Comparison of ENCODE assay signal across 8 mouse cellular contexts in the genomic region with DNA sequence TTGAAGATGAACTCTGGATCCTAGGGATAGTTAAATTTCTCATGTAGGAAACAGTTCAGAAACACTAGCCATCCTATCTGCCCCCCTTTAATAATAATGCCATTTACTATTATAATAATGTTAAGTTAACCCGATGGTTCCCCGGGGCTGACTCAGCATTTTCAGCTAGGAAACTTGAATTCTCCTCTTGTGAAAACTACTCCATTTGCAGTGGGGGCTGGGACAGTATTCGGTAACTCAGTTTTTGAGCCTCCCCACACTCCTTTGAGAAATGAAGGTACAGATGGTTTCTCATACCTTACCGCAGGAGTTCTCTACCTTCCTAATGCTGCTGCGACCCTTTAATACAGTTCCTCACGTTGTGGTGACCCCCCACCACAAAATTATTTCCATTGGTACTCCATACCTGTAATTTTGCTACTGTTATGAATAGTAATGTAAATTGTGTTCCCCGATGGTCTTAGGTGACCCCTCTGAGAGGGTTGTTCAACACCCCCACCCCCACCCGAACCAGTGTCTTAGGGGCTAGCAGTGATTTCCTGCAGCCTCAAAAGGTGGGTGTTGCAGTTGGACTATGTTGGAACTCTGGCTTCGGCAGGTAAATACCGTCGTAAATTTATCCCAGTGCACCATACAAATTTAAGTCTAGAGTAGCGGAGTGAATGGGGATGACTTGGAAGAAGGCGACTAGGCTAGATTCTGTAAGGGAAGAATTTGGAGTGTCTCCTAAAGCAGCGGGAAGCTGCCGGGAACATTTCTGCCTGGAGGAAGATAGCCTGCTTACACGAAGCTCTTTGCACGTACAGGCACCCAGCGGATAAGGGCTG. TPM values are rescaled to one million over a fixed set of nuclear protein-coding genes. Genes with fewer than 3 reads are reported as not detected.
DNase-seq lines count a peak whose midpoint lies in the region; ATAC-seq and TF ChIP-seq lines count a peak whose summit lies in the region.

No protein-coding gene starts in this region.

- 32% methylated on average over 18 of the region's 18 CpGs for WGBS in forebrain, embryonic 10.5 days
- WGBS in limb, embryonic 11.5 days, result 30% methylated on average over 18 of the region's 18 CpGs
- 34% methylated on average over 18 of the region's 18 CpGs for WGBS in small intestine, adult 2 months

- H3K9ac ChIP-seq in limb, embryonic 11.5 days (ENCODE audit: low read length), result peak overlapping the region; percentile 90

- TF ChIP-seq CTCF in small intestine, adult 2 months (IDR thresholded peaks at IDR 0.05; ENCODE audit: extremely low read depth, insufficient read length, insufficient replicate concordance, low read depth, low read length), result no peak

- peaks cover 10% of the 10 kb centered on the region for H3K36me3 ChIP-seq in megakaryocyte, embryonic 14.5 days (replicated peaks; ENCODE audit: low read length)
- H3K36me3 ChIP-seq in forebrain, embryonic 10.5 days (replicated peaks), result peaks cover 17% of the 10 kb centered on the region
- no peaks in the 10 kb centered on the region for H3K36me3 ChIP-seq in limb, embryonic 11.5 days (ENCODE audit: control insufficient read depth, insufficient read depth, low read length)
- no peaks in the 10 kb centered on the region for H3K36me3 ChIP-seq in small intestine, adult 2 months (ENCODE audit: control insufficient read depth, insufficient read depth, low read length)

- no peak for TF ChIP-seq POLR2A in small intestine, adult 2 months (IDR thresholded peaks at IDR 0.05; ENCODE audit: low read depth, low read length)

- no peaks in the 10 kb centered on the region for H3K27me3 ChIP-seq in megakaryocyte, embryonic 14.5 days (replicated peaks)
- no peaks in the 10 kb centered on the region for H3K27me3 ChIP-seq in forebrain, embryonic 10.5 days (ENCODE audit: poor library complexity, severe bottlenecking)
- H3K27me3 ChIP-seq in limb, embryonic 11.5 days (ENCODE audit: control insufficient read depth, insufficient read depth, low read length), result no peaks in the 10 kb centered on the region
- H3K27me3 ChIP-seq in small intestine, adult 2 months (ENCODE audit: control insufficient read depth, insufficient read depth, low read length), result no peaks in the 10 kb centered on the region

- no peak for DNase-seq in forebrain, embryonic 10.5 days (ENCODE audit: extremely low spot score, low spot score)
- DNase-seq in limb, embryonic 11.5 days (ENCODE audit: low spot score), result no peak
- DNase-seq in frontal cortex, postnatal 14 days (ENCODE audit: low spot score in 2 of 2), result no peak
- DNase-seq in thymus, adult 18-20 months, result no peak
- no peak for DNase-seq in gastrocnemius, postnatal 25 days

- no peak for ATAC-seq in megakaryocyte, adult 5-6 weeks (ENCODE audit: poor library complexity, severe bottlenecking)
- ATAC-seq in limb, embryonic 11.5 days (ENCODE audit: insufficient number of reproducible peaks, low FRiP score, low TSS enrichment, low read depth), result peak; percentile 22; the same call in 1 of the 2 replicates

- peaks cover 82% of the 10 kb centered on the region for H3K4me1 ChIP-seq in megakaryocyte, embryonic 14.5 days
- peaks cover 19% of the 10 kb centered on the region for H3K4me1 ChIP-seq in forebrain, embryonic 10.5 days
- H3K4me1 ChIP-seq in limb, embryonic 11.5 days (ENCODE audit: control insufficient read depth, insufficient read depth, low read length), result peaks cover 5% of the 10 kb centered on the region
- H3K4me1 ChIP-seq in small intestine, adult 2 months (ENCODE audit: control insufficient read depth, insufficient read depth, insufficient read length, low read length), result peaks cover 7% of the 10 kb centered on the region

- H3K9me3 ChIP-seq in megakaryocyte, embryonic 14.5 days, result no peaks in the 10 kb centered on the region
- no peaks in the 10 kb centered on the region for H3K9me3 ChIP-seq in forebrain, embryonic 10.5 days
- no peaks in the 10 kb centered on the region for H3K9me3 ChIP-seq in limb, embryonic 11.5 days (ENCODE audit: control insufficient read depth, low read length)

- H3K27ac ChIP-seq in forebrain, embryonic 10.5 days, result peak overlapping the region; percentile 96
- no peak overlapping the region for H3K27ac ChIP-seq in limb, embryonic 11.5 days (replicated peaks; ENCODE audit: low read depth, low read length)
- H3K27ac ChIP-seq in small intestine, adult 2 months (ENCODE audit: insufficient read depth, low read depth, low read length), result no peak overlapping the region

- H3K4me2 ChIP-seq in limb, embryonic 11.5 days (ENCODE audit: low read depth, severe bottlenecking), result peak overlapping the region; percentile 36

- H3K4me3 ChIP-seq in megakaryocyte, embryonic 14.5 days (replicated peaks), result peak overlapping the region; percentile 100
- peak overlapping the region; percentile 100 for H3K4me3 ChIP-seq in forebrain, embryonic 10.5 days
- H3K4me3 ChIP-seq in limb, embryonic 11.5 days (ENCODE audit: low read depth, low read length), result peak overlapping the region; percentile 96
- H3K4me3 ChIP-seq in small intestine, adult 2 months (ENCODE audit: low read depth, low read length), result peak overlapping the region; percentile 87

RNA-seq across cellular contexts. Expression of a gene that starts 0.6 kb away (rescaled TPM):
- 3.0 and 4.2 TPM in 2 replicates for polyA plus RNA-seq in megakaryocyte, embryonic 14.5 days (2012; ENCODE audit: insufficient read depth, low replicate concordance)
- total RNA-seq in megakaryocyte, adult 5-6 weeks (2015), result 57.0 and 61.1 TPM in 2 replicates
- 48.0 and 48.3 TPM in 2 replicates for total RNA-seq in megakaryocyte, adult 5-6 weeks (2017)
- polyA plus RNA-seq in forebrain, embryonic 10.5 days (2016; fragmentation: Nextera tagmentation; extraction: Ambion mirVana), result 30.2 and 32.9 TPM in 2 replicates
- polyA plus RNA-seq in limb, embryonic 11.5 days (2014; fragmentation: Nextera tagmentation; extraction: Ambion mirVana), result 39.8 and 42.1 TPM in 2 replicates
- polyA plus RNA-seq in small intestine, adult 2 months (2012; rRNA removed), result 28.4 and 46.7 TPM in 2 replicates
- 10 to 100 TPM; 23.3 to 24.9 TPM for total RNA-seq in gastrocnemius, postnatal 25 days (2021)
